Mouse (Mus musculus): ENCODE data around the gene Slc30a5. TPM values are rescaled to one million over a fixed set of nuclear protein-coding genes. Genes with fewer than 3 reads are reported as not detected.
"Not testable (repeated sequence)": the region's sequence is repeated elsewhere in the genome, so short reads cannot be mapped to it uniquely, and the experiment has no call there.

Slc30a5 gene
- total RNA-seq (2021), result 10 to 100 TPM in 1 of 2 experiments, 1 to 10 TPM in 1; 9.1 to 13.6 TPM
- long read RNA-seq, experiment 1, transcript Slc30a5-201 (16 exons, 3,179 nt), result major isoform, 16 of 20 reads
- long read RNA-seq, experiment 1, partial matches to known transcripts, result 1 of 20 reads
- long read RNA-seq, experiment 1, other reads (novel, unspliced or antisense), result 2 of 20 reads
- long read RNA-seq, experiment 2, transcript Slc30a5-201 (16 exons, 3,179 nt), result major isoform, 13 of 21 reads
- long read RNA-seq, experiment 2, partial matches to known transcripts, result 4 of 21 reads
- long read RNA-seq, experiment 2, other reads (novel, unspliced or antisense), result 4 of 21 reads

DNA sequence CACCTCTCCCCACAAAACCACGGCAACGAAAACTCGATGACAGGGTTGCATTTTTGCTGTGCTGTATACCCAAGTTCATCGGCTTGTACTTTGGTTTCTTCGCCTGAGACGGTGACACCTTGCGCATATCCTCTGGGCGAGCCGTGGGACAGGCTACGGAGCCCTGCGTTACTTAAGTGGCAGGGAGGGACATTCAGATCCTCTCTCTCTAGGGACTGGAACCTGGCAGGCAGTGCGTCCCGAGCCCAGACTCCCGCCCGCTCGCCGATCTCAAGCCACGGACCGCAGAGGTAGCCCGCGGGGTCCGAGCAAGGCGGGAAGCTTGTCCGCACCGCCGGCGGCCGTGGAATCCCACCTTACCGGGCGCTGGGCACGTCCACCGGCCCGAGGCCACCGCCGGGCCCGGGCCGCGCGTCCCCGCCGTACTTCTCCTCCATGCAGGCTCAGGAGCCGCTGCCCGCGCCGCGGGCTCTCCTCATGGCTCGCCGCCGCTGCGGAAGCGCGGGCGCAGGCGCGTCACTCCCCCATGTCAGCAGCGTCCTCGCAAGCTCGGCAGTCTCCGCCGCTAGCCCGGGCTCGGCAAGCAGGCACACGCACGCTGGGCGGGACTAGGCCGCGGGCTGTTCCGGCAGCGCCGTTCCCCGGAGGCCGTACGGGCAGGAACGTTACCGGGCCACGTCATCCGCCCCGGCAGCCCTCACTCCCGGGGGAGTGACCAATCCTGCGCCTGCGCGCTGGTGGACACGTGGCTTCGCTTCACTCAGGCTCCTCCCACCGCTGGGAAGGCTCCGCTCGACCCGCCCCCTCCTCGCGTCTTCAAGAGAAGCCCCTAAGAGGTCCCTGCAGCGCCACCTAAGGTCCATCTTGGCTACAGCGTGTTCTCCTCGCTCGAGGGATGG, at the start of gene Slc30a5:
Gene Slc30a5 (minus strand): TSS at position 687 of the 899 bp plus-strand sequence.
- DNase-seq, result peak; percentile 99
- peak within 1 kb of the TSS; percentile 98 for H3K27ac ChIP-seq
- intact Hi-C loops (cut with DNase I), result loop anchor here (2.0 to 10.0 kb wide), 4 partner anchors 46 to 341 kb away; partner anchors contain the start of genes Ccnb1, Gtf2h2 and Mrps36
- peak; percentile 90 for TF ChIP-seq CTCF (IDR thresholded peaks at IDR 0.05)
- H3K4me3 ChIP-seq, result peak within 1 kb of the TSS; percentile 95

DNA sequence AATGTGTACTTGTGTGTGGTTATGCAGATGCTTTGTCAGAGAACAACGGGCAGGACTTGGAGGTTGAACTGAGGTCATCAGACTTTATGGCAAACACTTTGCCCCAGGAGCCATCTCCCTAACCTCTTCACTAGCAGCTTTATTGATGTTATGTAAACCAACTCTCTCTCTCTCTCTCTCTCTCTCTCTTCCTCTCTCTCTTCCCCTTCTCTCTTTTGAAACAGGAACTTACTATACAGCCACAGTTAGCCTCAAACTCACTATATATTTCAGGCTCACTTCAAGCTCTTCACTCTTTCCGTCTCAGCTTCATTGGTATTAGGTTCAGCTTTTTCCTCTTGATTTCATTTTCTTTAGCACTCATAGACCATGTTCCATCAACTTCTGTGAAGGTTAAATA, 48.7 kb upstream of the Slc30a5 start:
- no peak overlapping the region for H3K27ac ChIP-seq
- intact Hi-C loops (cut with DNase I), result no loop called here
- no peak overlapping the region for H3K4me3 ChIP-seq
- TF ChIP-seq CTCF (IDR thresholded peaks at IDR 0.05), result no peak
- DNase-seq, result no peak

DNA sequence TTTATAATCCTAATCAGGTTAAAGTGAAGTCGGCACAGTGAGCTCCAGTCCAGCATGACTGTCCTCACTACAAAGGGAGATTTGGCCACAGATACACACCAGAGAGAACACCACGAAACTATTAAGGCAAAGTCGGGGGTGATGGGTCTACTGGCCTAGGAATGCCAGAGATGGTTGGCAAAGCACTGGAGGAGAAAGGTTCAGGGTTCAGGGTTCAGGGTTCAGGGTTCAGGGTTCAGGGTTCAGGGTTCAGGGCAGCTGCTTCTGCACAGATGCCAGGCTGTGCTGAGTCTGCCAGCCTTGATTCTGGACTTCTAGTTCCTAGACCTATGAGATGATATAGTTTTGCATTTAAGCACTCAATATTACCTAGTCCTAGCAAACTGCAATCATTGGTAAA, 46.6 kb upstream of the Slc30a5 start:
- DNase-seq, result no peak
- H3K4me3 ChIP-seq, result no peak overlapping the region
- intact Hi-C loops (cut with DNase I), result no loop called here
- TF ChIP-seq CTCF (IDR thresholded peaks at IDR 0.05), result no peak
- no peak overlapping the region for H3K27ac ChIP-seq

DNA sequence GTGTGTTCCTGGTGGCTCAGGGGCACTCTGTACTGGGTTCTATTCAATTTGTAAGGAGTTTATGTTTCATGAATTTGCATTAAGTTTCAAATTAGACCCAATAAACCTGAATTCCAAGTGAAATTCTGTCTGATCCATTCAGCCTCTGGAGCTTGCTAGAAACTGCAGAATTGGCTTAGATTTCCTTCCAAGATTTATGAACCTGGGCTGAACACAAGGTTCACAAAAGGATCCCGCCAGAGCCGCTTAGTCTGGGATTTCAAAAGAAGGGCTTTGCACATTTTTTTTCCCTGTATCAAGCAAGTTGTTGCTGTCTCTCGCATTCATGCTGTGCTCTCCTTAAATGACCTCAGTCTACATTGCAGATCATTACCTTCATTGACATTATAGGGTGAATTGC, 46.1 kb upstream of the Slc30a5 start:
- intact Hi-C loops (cut with DNase I), result no loop called here
- no peak for TF ChIP-seq CTCF (IDR thresholded peaks at IDR 0.05)
- H3K27ac ChIP-seq, result no peak overlapping the region
- H3K4me3 ChIP-seq, result no peak overlapping the region
- no peak for DNase-seq

DNA sequence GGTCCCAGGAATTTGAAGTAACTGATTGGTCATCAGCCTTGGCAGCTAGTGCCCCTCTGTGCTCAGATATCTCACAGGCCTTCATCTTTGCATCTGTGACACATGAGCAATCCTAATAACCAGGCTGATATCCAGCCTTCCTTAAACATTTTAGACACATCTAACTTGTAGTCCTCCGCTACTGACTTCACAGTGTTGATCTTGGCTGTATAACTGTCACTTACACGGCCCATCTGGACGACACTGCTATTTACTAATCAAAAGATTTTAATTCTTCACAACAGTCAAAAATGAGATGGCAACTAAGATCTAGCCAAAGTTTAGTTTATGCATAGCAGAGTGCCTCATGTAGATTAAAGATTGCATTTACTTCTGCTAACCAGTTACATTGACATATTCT, 45.0 kb upstream of the Slc30a5 start:
- intact Hi-C loops (cut with DNase I), result no loop called here
- Histone ChIP-seq H3K27ac (no peak overlapping the region), H3K4me3 (no peak overlapping the region)
- no peak for TF ChIP-seq CTCF (IDR thresholded peaks at IDR 0.05)
- DNase-seq, result no peak

DNA sequence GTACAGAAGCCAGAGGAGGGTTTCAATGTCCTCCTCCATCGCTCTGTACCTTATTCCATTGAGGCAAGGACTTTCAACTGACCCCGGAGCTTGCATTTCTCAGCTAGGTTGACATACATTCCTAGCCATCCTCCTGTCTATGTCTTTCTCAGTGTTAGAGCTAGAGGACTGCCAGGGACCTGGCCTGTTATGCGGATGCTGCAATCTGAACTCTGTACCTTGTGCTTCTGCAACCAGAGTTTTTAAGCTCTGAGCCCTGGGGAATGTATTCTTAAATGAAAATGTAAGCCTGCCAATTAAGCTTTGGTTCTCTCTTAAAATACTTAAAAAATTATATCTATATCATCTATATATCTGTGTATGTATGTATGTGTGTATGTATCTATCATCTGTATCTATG, 44.5 kb upstream of the Slc30a5 start:
- no peak overlapping the region for H3K4me3 ChIP-seq
- no peak for DNase-seq
- TF ChIP-seq CTCF (IDR thresholded peaks at IDR 0.05), result no peak
- intact Hi-C loops (cut with DNase I), result no loop called here
- no peak overlapping the region for H3K27ac ChIP-seq

DNA sequence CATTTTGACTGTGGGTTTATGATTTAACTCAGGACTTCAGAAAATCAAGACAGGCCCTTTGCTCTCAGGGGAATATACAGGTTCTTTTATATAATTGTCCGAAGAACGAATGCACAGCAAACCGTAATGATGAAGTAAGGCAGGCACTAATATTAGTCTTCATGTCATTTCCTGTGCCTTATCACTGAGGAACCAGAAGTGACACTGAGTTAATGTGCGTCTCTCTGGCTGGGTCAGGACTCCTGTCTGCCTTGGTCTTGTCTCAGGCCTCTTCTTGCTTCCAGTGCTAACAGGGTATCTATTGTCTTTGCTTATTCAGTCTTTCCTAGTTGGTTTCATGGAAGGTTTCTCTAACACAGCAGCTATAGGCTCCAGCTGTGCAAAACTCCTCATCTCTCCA, 41.9 kb upstream of the Slc30a5 start:
- Histone ChIP-seq H3K27ac (no peak overlapping the region), H3K4me3 (no peak overlapping the region)
- DNase-seq, result no peak
- no peak for TF ChIP-seq CTCF (IDR thresholded peaks at IDR 0.05)
- intact Hi-C loops (cut with DNase I), result no loop called here

DNA sequence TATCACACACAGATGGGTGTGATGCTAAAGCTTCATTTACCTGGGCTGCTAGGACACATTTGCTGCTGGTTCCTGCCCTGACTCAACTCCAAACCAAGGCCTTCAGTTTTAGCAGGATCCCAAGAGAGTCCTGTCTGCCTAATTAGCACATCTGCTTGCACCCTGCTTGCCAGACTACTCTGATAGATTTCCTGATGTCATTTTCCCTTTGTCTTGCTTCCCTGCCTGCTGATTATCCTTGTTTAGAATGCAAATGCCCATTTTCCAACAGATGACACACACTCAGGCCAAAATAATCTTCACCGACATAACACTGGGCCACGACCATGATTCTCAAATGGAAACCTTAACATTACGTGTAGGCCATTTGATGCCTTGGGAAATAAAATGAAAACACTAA, 41.4 kb upstream of the Slc30a5 start:
- intact Hi-C loops (cut with DNase I), result no loop called here
- no peak overlapping the region for H3K4me3 ChIP-seq
- no peak overlapping the region for H3K27ac ChIP-seq
- TF ChIP-seq CTCF (IDR thresholded peaks at IDR 0.05), result no peak
- DNase-seq, result no peak

DNA sequence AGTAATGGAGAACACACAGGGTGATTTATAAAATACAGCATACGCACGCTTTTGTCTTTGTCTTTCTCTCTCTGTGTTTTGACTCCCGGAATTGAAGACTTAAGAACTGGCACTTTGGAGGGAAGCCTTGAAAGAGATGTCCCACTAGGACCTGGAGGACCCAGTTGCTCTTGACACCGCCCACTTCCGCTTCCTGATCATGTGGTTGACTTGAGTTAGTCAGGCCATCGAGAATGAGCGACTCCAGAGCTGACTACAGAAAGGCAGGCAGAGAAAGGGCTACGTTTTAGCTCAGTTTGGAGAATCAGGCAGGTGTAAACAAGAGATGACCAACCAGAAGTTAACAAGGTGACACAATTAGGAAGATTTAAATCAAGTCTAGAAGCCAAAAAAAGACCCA, 40.3 kb upstream of the Slc30a5 start:
- intact Hi-C loops (cut with DNase I), result no loop called here
- no peak overlapping the region for H3K4me3 ChIP-seq
- DNase-seq, result no peak
- TF ChIP-seq CTCF (IDR thresholded peaks at IDR 0.05), result no peak
- H3K27ac ChIP-seq, result no peak overlapping the region

DNA sequence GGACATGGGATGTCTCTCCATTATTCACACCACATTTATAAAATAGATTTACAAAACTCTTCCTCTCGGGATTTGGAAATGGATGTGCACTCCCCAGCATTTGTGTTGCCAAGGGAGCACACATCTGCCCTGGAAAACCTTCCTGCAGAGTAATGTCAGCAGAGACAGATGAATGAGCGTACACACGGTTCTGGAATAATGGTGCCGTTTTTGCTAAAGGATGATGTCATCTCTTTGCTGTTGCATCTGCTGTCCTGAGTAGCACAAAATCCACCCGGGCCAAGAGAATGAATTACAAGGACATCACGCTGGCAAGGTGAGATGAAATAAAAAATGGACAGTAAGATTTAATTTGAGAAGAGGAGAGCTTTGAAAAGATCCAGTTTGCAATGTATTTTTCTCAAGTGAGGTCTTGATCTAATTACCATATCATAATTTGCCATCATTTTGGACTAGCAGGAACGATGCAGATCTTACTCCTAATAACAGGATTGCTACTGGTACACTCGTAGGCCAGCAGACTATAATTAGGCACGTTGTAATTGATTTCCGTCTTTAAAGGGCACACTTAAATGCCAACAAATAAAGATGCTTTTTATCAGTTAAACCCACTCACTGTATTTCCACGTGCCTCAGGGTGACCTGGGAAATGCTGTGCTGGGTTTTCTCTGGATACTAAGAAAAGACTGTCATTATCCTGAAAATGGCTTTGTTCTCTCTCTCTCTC, 38.4 kb upstream of the Slc30a5 start:
- intact Hi-C loops (cut with DNase I), result no loop called here
- Histone ChIP-seq H3K4me3 (no peak overlapping the region), H3K27ac (no peak overlapping the region)
- DNase-seq, result no peak
- no peak for TF ChIP-seq CTCF (IDR thresholded peaks at IDR 0.05)

DNA sequence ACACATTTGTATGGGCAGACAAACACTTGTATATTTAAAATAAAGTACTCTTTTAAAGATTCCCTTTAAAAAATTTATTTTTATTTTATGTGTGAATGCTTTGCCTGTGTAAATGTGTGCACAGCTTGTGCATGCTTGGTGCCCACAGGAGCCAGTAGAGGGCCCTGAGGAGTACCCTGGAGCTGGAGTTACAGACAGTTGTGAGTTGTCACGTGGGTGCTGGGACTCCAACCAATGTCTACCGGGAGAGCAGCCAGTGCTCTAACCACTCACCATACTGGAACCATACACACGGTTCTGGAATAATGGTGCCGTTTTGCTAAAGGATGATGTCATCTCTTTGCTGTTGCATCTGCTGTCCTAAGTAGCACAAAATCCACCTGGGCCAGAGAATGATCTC, 36.6 kb upstream of the Slc30a5 start:
- DNase-seq, result no peak

DNA sequence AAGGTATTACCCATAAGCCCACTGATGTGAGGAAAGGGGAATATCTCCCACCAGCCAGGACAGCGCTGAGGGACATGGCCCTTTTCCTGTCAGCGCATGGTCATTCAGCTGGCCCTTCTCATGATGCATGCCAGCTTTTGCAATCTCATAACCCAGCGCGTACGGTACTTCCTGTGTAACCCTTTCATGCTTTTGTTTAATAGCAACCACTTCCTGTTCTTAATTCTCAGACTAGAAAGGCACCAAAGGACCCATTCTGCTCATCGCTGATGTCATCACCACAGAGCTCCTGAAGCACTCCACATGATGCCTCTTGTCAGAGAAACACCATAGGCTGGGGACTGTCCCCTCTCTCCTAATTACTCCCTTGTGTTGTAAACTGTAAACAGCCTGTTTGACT, 33.1 kb upstream of the Slc30a5 start:
- intact Hi-C loops (cut with DNase I), result no loop called here
- no peak for DNase-seq
- Histone ChIP-seq H3K27ac (no peak overlapping the region), H3K4me3 (no peak overlapping the region)
- no peak for TF ChIP-seq CTCF (IDR thresholded peaks at IDR 0.05)

More for the DNA sequence above, 36.6 kb upstream of the Slc30a5 start:
- Histone ChIP-seq H3K27ac (no peak overlapping the region), H3K4me3 (no peak overlapping the region)
- no peak for TF ChIP-seq CTCF (IDR thresholded peaks at IDR 0.05)
- intact Hi-C loops (cut with DNase I), result no loop called here

DNA sequence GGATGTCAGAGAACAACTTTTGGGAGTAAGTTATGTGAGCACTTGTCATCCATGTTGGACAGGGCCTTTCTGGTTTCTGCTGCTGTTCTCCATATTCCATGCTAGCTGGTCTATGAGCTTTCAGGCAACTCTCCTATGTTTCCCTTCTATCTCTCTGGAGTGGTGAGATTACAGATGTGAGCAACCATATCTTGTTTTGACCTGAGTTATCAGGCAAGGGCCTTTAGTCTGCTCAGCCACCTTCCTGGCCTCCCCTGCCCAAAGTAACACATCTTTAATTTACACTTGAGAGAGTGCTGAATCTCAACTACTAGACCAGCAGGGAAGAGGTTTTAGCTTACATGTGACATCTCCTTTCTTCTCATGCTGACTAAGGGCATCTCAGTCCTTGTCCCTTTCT, 32.5 kb upstream of the Slc30a5 start:
- Histone ChIP-seq H3K4me3 (no peak overlapping the region), H3K27ac (no peak overlapping the region)
- no peak for DNase-seq
- TF ChIP-seq CTCF (IDR thresholded peaks at IDR 0.05), result no peak
- intact Hi-C loops (cut with DNase I), result no loop called here

DNA sequence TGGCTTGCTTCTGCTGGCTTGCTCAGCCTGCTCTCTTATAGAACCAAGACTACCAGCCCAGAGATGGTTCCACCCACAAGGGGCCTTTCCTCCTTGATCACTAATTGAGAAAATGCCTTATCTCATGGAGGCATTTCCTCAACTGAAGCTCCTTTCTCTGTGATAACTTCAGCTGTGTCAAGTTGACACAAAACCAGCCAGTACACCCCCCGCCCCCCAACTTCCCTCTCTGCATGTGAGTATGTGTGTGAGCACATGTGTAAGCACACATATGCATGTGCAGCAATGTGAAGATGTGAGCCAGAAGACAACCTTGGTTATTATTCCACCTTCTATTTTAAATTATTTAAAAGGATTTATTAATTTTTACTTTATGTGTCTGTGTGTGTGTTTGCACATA, 30.7 kb upstream of the Slc30a5 start:
- H3K27ac ChIP-seq; intact Hi-C loops (cut with DNase I); DNase-seq; H3K4me3 ChIP-seq: not testable (repeated sequence)

All from gastrocnemius, adult 2 months (tissue).